Mouse (Mus musculus): ENCODE measurements around the gene Hepacam2.
"Not testable (repeated sequence)": the region's sequence is repeated elsewhere in the genome, so short reads cannot be mapped to it uniquely, and the experiment has no call there.

Gene Hepacam2

DNA sequence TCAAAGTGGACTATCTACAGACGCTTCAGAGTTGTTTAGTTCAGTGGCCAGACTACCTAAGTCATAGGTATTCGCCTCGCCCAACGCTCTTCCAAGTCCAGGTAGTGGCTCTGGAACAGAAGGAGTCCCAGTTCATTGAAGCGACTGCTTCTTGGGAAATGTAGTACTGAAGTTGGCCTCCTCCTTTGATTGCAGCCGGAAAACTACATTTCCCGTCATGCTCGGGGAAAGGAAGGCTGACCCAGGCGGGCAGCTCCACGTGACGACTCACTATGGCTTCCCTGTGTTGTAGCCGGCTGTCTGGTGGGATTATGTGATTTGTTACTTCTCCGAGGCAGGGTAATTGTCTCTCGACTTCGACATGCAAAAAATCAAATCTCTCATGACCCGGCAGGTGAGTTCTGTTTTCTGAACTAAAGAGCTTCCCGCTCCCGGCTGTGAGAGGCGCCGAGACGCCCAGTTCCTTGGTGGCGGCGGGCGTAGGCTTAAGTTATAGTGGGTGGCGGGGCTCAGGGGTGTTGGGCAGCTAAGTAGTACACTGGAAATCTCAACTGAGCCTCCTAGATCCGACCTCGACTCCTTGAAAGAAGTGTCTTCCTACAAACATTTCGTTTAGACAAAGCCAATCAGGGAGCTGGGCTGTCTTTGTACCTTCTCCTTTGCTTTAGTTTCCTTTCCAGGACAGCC is at the start of gene Hepacam2, which contains the start of gene Vps50:
Hepacam2 (minus strand) TSS at position 137 of the 687 bp plus-strand sequence.
Vps50 (plus strand) TSS at position 221 of the 687 bp plus-strand sequence.
- peak; percentile 85 to 87 for DNase-seq

GRCm38 (mm10) chr6:3544970-3545369 is 46.9 kb upstream of the Hepacam2 start:
- DNase-seq: no peak

DNA sequence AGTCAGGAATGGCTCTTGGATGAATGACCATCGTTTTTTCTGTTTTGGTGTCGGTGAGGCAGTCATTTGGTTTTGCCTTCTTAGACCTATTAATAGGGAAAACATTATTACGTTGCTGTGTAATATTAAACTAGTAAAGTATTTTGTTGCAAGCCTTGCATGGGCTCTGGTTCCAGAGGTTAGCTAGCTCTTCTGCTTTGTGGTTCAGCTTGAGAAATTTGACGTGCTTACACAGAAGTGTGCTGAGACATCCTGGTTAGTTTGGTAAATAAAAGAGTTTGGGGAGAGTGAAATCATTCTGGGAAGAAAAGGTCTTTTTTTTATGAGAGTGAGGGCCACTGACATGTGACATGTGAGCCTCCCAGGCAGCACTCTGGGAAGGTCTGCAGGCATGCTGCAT is 45.8 kb upstream of the Hepacam2 start:
- no peak for DNase-seq

DNA sequence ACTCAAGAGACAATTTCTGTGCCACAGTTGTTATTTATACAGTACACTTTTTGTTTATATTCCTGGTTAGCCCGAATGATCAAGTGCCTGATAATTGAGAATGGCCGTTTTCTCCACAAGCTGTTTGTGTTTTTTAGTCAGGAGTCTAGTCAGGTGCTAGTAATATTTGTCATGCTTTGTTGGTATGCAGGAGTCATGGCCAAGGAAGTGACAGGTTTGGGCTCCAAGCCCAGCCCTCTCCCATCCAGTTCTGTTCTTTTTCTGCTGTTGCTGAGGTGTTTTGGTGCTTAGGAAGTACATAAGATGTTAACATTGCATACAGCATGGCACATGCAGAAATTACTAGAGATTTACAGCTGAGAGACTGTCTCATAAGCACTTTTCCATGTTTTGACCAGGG is 41.4 kb upstream of the Hepacam2 start:
- DNase-seq: no peak

DNA sequence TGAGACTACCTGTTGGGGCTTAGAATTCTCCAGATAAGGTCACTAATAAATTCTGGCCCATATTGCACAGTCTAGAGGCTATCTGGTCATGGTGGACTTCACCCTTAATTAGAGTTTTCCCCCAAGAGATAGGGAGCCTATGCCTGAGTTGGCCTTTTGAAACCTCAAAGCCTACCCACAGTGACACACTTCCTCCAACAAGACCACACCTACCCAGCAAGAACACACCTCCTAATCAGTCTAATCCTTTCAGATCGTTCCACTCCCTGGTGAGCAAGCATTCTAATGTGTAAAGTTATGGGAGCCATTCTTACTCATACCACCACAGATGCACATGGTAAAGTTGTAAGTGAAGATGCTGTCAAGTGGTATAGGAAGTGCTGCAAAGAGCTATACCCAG is 38.0 kb upstream of the Hepacam2 start:
- no peak for DNase-seq

- no peak for DNase-seq
Measured at GRCm38 (mm10) chr6:3531445-3531844, 33.3 kb upstream of the Hepacam2 start.

GRCm38 (mm10) chr6:3528198-3528597 is 30.1 kb upstream of the Hepacam2 start:
- no peak for DNase-seq

DNA sequence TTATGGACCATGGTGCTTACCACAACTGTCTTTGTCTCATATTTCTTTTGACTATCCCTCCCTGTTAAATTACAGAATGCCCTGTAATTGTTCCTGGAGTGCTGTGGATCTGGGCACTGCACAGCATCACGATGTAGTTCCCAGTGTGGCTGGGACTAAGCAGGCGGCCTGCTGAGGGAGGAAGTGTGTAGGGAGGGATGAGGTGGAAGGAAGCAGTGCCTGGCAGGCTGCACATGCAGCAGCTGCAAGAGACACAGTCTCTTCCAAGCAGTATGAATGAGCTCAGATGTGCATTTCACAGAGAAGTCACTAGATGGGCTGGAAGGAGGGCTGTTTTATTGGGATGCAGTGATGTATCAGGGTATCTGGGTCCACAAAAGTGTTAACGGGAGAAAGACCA is 14.5 kb upstream of the Hepacam2 start:
- DNase-seq: no peak

DNA sequence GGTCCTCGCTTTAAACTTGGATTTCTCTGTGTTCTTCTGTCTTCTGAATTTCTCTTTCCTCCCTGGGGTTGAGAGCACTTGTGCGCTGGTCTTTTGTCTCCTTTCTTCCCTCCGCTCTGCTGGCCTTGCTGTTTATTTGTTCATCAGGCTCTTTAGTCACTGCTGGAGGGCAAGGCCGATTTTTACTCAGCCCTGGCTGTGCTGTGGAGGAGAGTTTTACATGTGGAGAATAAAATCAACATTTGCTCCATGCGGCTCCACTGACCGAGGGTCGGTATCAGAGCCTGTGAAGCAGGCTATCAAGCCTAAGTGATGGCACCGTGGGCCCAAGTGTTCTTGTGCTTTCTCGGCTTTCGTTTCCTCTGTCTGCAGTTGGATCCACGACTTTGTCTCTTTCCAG is 13.5 kb upstream of the Hepacam2 start:
- no peak for DNase-seq

- no peak for DNase-seq
Measured at GRCm38 (mm10) chr6:3511116-3511515, 13.0 kb upstream of the Hepacam2 start.

DNA sequence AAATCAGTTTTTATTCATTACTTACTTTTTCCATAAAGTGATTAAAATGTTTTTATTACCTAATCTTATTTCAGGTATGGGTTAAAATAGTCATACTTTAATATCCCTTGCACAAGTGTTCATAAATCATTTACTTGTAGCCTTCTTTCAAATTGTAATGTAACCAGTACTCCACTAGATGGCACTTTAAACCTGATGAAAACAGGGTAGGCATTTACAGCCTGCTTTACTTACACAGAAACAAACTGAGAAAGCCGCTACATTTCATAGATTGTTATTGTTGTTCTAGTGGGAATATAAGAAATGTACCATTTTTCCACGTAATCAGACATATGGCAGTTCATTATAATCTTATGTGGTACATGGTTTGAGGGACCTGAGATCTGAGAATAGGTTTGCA is 11.7 kb upstream of the Hepacam2 start:
- DNase-seq: no peak

DNA sequence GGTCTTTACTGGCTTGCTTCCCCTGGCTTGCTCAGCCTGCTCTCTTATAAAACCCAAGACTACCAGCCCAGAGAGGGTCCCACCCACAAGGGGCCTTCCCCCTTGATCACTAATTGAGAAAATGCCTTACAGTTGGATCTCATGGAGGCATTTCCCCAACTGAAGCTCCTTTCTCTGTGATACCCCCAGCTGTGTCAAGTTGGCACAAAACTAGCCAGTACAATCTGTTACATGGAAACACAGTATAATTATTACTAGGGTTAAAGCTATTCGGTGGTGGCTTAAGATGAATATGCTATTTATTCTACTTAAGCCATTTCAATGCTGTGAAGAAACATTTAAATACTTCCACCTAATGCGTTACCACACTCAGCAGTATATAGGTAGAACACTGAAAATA is 10.1 kb upstream of the Hepacam2 start:
- not testable (repeated sequence) for DNase-seq

GRCm38 (mm10) chr6:3507078-3507477 is 9.0 kb upstream of the Hepacam2 start:
- DNase-seq: no peak

DNA sequence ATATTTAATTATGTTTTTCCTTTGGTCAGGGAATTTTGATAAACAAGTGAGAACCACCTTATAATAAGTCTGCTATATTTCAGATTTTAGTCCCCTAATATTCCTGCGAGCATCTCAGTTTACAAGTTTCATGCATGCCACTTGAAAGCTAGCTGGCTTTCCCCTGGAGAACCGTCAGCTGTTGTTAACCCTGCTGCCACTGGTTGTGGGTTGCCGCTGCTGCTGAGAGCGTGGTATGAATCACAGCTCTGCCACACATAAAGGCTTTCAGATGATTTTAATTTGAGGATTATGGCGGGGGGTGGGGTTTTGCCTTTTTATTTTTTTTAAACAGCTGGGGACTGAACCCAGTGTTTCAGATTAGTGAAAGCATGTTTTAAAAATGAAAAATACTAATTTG is 7.2 kb upstream of the Hepacam2 start:
- no peak for DNase-seq

DNA sequence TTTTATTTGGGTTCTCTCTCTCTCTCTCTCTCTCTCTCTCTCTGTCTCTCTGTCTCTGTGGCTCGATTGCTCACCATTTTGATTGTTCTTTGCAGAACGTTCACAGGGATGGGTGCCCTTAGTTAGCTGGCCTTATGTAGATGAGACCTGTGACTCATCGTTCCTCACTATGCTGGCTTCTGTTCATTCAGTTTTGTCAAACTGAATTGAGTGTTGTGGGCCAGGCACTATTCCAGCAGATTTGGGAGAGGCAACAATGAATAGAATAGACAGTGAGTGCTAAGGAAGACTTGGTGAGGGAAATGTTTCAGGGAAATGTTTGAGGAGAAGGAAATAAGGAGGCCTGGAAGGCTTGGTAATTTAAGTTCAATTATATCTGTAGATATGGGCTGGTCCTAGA is 2.2 kb upstream of the Hepacam2 start:
- DNase-seq: no peak

DNA sequence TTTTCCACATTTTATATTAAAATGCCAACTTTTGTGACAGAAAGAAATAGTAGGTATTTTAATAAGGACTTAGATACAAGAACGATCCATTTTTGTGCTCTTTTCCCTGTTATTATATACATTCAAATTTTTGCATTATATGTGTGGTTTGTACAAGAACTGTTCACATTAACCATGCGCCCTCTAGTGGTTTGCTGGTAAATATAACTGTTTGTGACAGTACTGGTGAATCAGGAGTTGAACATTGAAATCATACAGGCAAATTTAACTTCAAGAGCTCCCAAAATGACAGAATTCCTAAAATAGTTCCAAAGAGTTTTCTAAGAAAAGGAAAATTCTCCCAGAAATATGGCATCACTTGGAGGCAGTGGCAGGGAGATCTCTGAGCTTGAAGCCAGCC is 1.9 kb downstream of the Hepacam2 start:
- peak; percentile 54 to 57 for DNase-seq

DNA sequence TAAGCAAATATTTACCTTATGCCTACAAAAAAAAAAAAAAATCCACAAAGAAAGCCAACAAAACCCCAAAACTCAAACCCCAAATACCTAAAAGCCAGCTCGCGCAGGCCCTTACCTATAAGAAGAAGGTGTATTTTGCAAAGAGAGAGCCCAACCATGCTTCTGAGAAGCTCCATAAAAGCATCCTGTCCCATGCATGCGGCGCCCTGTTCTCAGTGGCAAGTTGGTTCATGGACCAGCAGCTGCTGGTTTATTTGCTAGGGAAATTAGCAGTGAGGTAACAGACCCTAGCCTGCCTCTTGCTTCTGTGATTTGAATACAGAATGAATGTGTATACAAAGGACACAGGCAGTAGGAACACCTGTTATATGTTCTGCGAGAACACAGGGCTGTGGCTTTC is 3.8 kb downstream of the Hepacam2 start:
- DNase-seq: peak; percentile 9 to 19

GRCm38 (mm10) chr6:3487355-3487754 is 10.7 kb downstream of the Hepacam2 start:
- peak in 1 of 2 experiments; percentile 10 for DNase-seq

DNA sequence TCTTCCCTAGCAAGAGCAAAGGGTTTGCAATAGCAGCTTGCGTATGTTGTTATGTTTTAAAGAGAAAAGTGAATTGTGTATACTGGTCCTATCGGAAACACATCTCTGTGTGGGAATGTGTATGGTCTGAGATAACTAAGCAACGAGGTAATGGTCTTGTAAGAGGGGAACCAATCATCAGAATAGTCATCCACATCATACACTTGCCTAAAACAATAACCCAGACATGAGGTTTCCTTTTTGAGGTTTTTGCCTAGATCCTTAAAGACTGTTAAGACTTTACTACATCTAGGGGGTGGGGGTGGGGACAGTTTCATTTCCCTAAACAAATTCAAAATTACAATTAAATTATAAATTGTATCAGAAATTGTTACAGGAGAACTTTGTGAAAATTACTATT is 13.0 kb downstream of the Hepacam2 start:
- no peak for DNase-seq

DNA sequence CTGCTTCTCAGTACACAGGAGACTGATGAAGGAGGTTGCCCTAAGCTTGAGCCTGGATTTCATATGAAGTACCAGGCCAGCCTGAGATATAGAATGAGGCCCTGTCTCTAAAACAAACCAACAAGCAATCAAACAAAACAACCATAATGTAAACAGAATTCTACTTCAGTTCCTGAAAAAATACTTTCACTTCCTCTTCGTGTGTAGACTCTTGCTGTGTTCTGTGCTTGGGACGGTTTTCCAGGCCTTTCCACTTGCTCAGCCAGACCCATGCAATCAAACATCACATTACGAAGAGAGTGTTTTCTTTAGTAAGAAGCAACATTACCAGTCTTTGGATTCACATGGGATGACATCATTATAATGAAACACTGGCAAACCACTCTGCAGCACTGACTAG is 16.4 kb downstream of the Hepacam2 start:
- peak in 1 of 2 experiments; percentile 7 for DNase-seq

GRCm38 (mm10) chr6:3479853-3480252 is 18.2 kb downstream of the Hepacam2 start:
- DNase-seq: no peak

DNA sequence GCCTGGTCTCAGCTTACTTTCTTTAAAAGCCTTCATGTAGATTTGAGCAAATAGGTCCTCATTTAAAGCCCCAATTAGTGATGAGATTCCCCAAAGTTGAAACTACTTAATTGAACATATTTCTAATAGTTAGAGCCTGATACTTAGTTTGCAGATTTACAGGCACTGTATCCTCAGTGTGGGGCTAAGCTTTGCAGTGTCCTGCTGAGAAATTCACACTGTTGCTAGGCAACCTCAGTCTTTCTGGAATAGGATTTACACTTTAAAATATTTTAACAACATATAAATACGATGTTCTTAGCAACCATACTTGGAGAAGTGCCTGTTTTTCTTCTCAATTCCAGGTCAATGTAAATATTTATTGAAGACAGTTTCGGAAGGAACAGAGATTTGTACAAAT is 21.8 kb downstream of the Hepacam2 start:
- DNase-seq: no peak

DNA sequence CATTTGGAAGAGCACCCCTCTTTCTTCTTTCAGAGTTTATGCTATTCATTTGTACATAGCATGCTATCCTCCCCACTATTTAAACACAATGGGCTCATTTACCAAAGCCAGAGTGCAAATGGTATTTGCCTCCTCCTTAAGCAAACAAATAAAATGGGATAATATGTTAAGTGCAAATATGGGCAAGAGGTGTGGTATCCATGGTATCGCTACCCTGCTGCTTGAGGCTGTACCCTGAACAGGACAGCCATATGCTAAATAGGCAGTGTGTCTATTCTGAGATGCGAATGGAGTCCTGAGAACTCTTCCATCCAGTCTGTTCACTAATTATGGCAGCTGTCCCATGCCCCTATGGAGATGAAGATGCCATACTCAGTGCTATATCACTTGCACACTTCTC is 27.4 kb downstream of the Hepacam2 start:
- no peak for DNase-seq

DNA sequence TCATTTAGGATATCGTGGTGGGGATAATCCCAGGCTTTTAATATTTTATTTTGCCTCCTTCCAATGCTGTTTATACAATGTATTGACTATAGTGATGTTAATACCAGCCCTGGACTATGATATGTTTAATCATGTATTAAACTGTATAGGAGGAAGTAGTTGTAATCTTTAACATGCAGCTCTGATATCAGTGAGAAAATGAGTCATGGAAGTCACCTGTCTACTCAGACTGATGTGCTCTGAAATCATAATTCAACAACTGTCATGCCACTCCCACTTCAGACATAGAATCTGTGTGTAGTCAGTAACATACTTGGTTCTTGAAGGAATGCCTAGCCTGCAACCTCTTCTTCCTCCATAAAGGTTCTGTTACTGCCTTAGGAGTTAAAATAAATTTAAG is 29.5 kb downstream of the Hepacam2 start:
- DNase-seq: no peak

DNA sequence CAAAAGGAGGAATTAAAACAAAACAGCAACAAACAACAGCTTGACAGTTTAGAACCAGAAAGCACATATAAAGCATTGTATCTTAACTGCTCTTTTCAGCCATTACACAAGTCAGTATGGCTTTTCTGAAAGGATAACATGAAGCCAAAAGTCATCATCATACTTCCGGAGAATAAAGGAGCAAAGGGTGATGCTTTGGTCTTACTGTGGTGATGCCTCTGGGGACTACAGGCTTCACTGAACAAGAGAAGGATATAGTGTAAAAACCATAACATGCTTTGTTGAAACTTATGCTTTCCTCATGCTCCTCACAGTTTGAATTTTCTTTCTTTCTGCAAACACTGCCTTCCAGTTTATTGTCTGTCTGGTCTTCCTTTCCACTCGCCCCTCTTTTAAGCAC is 34.5 kb downstream of the Hepacam2 start:
- peak; percentile 10 to 13 for DNase-seq

Data from B cell, adult 2 months (primary cell).